Mouse (Mus musculus) kidney, postnatal 36 days (tissue): ENCODE results near the gene Cpne4.

ENCODE experiments used
- DNase-seq, 2 experiments: peaks; one replicate each; pipeline ENCODE4 v3.0.0; 2021 to 2022; ENCODE audit warnings: mixed read lengths in 2 of 2

Gene Cpne4

GRCm38 (mm10) chr9:104687051-104687450, 140.0 kb downstream of the Cpne4 start:
- DNase-seq: peak; percentile 15 to 36

GRCm38 (mm10) chr9:104693145-104693544, 146.1 kb downstream of the Cpne4 start:
- peak; percentile 41 to 60 for DNase-seq

GRCm38 (mm10) chr9:104710831-104711230, 163.7 kb downstream of the Cpne4 start:
- DNase-seq: no peak

- no peak for DNase-seq
Measured at GRCm38 (mm10) chr9:104725311-104725710, 178.2 kb downstream of the Cpne4 start.

- DNase-seq: no peak
Measured at GRCm38 (mm10) chr9:104742661-104743380, 195.7 kb downstream of the Cpne4 start.

GRCm38 (mm10) chr9:104755519-104755918, 208.4 kb downstream of the Cpne4 start:
- DNase-seq: no peak

GRCm38 (mm10) chr9:104760031-104760430, 212.9 kb downstream of the Cpne4 start:
- no peak for DNase-seq

GRCm38 (mm10) chr9:104776198-104776815, 229.2 kb downstream of the Cpne4 start:
- DNase-seq: no peak

GRCm38 (mm10) chr9:104777135-104777534, 230.0 kb downstream of the Cpne4 start:
- DNase-seq: no peak

GRCm38 (mm10) chr9:104777780-104778179, 230.7 kb downstream of the Cpne4 start:
- DNase-seq: no peak

- DNase-seq: no peak
Measured at GRCm38 (mm10) chr9:104796601-104797000, 249.5 kb downstream of the Cpne4 start.

GRCm38 (mm10) chr9:104804776-104805175, 257.7 kb downstream of the Cpne4 start:
- DNase-seq: no peak

- no peak for DNase-seq
Measured at GRCm38 (mm10) chr9:104814681-104815080, 267.6 kb downstream of the Cpne4 start.

- DNase-seq: no peak
Measured at GRCm38 (mm10) chr9:104828646-104829045, 281.6 kb downstream of the Cpne4 start.

GRCm38 (mm10) chr9:104832934-104833539, 286.0 kb downstream of the Cpne4 start:
- no peak for DNase-seq

- no peak for DNase-seq
Measured at GRCm38 (mm10) chr9:104837931-104838330, 290.8 kb downstream of the Cpne4 start.

- DNase-seq: no peak
Measured at GRCm38 (mm10) chr9:104841278-104841677, 294.2 kb downstream of the Cpne4 start.

GRCm38 (mm10) chr9:104845226-104845930, 298.3 kb downstream of the Cpne4 start:
- peak in 1 of 2 experiments; percentile 0 for DNase-seq

- no peak for DNase-seq
Measured at GRCm38 (mm10) chr9:104853701-104854100, 306.6 kb downstream of the Cpne4 start.

- no peak for DNase-seq
Measured at GRCm38 (mm10) chr9:104854245-104854921, 307.3 kb downstream of the Cpne4 start.

GRCm38 (mm10) chr9:104865830-104866229, 318.7 kb downstream of the Cpne4 start:
- peak in 1 of 2 experiments; percentile 3 for DNase-seq

GRCm38 (mm10) chr9:104872586-104872985, 325.5 kb downstream of the Cpne4 start:
- DNase-seq: no peak

- DNase-seq: peak; percentile 32 to 45
Measured at GRCm38 (mm10) chr9:104874157-104874556, 327.1 kb downstream of the Cpne4 start.
